Mouse (Mus musculus) megakaryocyte, embryonic 14.5 days (primary cell): Measurements from ENCODE around the gene Gm12355. TPM values are rescaled to one million over a fixed set of nuclear protein-coding genes. Genes with fewer than 3 reads are reported as not detected.
"Not testable (repeated sequence)": the region's sequence is repeated elsewhere in the genome, so short reads cannot be mapped to it uniquely, and the experiment has no call there.

Experiments used
- H3K27me3 ChIP-seq: replicated peaks from 2 replicates; pipeline ENCODE3; 2012; ENCODE audit warnings: inconsistent platforms
- H3K36me3 ChIP-seq: replicated peaks from 2 replicates; pipeline ENCODE3; 2012; ENCODE audit warnings: low read length, inconsistent platforms, mixed read lengths
- H3K4me1 ChIP-seq: 2 replicates; pipeline ENCODE4 v1.6.1; 2012; ENCODE audit warnings: inconsistent platforms
- H3K4me3 ChIP-seq: replicated peaks from 2 replicates; pipeline ENCODE3; 2012; ENCODE audit warnings: moderate library complexity, mild to moderate bottlenecking, inconsistent platforms
- H3K9me3 ChIP-seq: 2 replicates; pipeline ENCODE4 v1.6.1; 2012; ENCODE audit warnings: inconsistent platforms
- FLI1 ChIP-seq: IDR thresholded peaks from 2 replicates; pipeline ENCODE4 v1.6.1; 2012; ENCODE audit warnings: low read length, inconsistent platforms, mixed read lengths
- GATA1 ChIP-seq: IDR thresholded peaks from 3 replicates; pipeline ENCODE4 v1.6.1; 2012; ENCODE audit warnings: mixed read lengths, low read length, inconsistent platforms, borderline replicate concordance
- polyA plus RNA-seq: library from polyadenylated mRNA; stranded (reverse); fragments of >175 nt; gene quantifications from 2 replicates; pipeline ENCODE4 v1.2.3, GENCODE M21; 2012; ENCODE audit warnings: low replicate concordance; ENCODE audit not compliant: insufficient read depth

The Gm12355 gene
- polyA plus RNA-seq, 1 experiment = not detected

DNA sequence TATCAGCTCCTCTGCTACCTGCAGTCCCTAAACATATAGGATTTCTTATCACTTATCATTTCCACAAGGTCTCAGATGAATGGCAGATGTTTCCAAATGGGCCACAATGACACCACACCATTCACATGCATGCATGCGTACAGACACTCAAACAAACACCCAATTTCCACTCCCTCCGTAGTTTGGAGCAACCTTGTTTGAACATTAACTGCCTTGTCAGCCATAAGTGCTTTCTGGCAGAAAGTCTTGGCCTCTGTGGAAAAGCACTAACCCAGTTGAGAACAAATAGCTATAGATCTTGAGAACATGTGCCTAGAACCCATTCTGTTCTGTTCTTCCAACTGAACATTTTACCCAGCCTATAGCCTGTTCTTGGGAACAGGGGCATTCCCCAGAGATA is 20.5 kb upstream of the Gm12355 start:
- Histone ChIP-seq H3K4me3 (no peak overlapping the region), H3K36me3 (no peaks in the 10 kb centered on the region), H3K27me3 (peaks cover 54% of the 10 kb centered on the region), H3K4me1 (no peaks in the 10 kb centered on the region), H3K9me3 (0 out of 2 replicates have a peak, but pooled peaks cover 4% of the 10 kb centered on the region)
- no peak for TF ChIP-seq FLI1
- no peak for TF ChIP-seq GATA1

GRCm38 (mm10) chr11:98644757-98645156 is 19.3 kb upstream of the Gm12355 start:
- Histone ChIP-seq H3K9me3 (0 out of 2 replicates have a peak, but pooled peaks cover 4% of the 10 kb centered on the region), H3K4me1 (no peaks in the 10 kb centered on the region), H3K36me3 (no peaks in the 10 kb centered on the region), H3K27me3 (peaks cover 52% of the 10 kb centered on the region), H3K4me3 (no peak overlapping the region)
- TF ChIP-seq FLI1 (no peak), GATA1 (no peak)

DNA sequence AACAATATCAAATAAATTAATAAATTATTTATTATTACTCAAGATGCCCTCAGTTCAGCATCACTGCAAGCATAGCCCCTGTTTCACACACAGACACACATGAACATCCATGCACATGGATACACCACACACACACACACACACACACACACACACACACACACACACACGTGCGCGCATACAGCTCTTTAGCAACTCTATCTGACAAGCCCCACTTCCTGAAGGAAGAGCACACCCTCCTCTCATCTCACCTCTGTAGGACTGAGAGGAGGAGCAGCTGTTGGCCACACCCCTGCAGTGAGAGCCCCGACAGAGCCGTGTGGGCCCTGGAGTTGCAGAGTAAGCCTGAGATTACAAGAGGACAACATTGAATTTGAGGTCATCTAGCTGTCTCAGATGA is 14.6 kb upstream of the Gm12355 start:
- H3K4me1 ChIP-seq = peaks cover 3% of the 10 kb centered on the region; the same call in 1 of the 2 replicates
- H3K36me3 ChIP-seq = no peaks in the 10 kb centered on the region
- peaks cover 27% of the 10 kb centered on the region for H3K27me3 ChIP-seq
- H3K9me3 ChIP-seq = peaks cover 9% of the 10 kb centered on the region
- no peak overlapping the region for H3K4me3 ChIP-seq
- no peak for TF ChIP-seq GATA1
- TF ChIP-seq FLI1 = no peak

GRCm38 (mm10) chr11:98637501-98637900 is 12.0 kb upstream of the Gm12355 start:
- TF ChIP-seq GATA1 (no peak), FLI1 (no peak)
- peaks cover 3% of the 10 kb centered on the region; the same call in 1 of the 2 replicates for H3K4me1 ChIP-seq
- H3K9me3 ChIP-seq = peaks cover 5% of the 10 kb centered on the region
- H3K27me3 ChIP-seq = peaks cover 30% of the 10 kb centered on the region
- no peaks in the 10 kb centered on the region for H3K36me3 ChIP-seq
- no peak overlapping the region for H3K4me3 ChIP-seq

GRCm38 (mm10) chr11:98635312-98635970 is 10.0 kb upstream of the Gm12355 start:
- H3K36me3 ChIP-seq, H3K9me3 ChIP-seq, H3K4me3 ChIP-seq, H3K4me1 ChIP-seq: not testable (repeated sequence)
- peaks cover 28% of the 10 kb centered on the region for H3K27me3 ChIP-seq

GRCm38 (mm10) chr11:98630646-98631045 is 5.2 kb upstream of the Gm12355 start:
- Histone ChIP-seq H3K36me3 (no peaks in the 10 kb centered on the region), H3K9me3 (peaks cover 7% of the 10 kb centered on the region), H3K4me3 (no peak overlapping the region), H3K4me1 (peaks cover 3% of the 10 kb centered on the region; the same call in 1 of the 2 replicates), H3K27me3 (peaks cover 32% of the 10 kb centered on the region)
- TF ChIP-seq GATA1 (no peak), FLI1 (no peak)

DNA sequence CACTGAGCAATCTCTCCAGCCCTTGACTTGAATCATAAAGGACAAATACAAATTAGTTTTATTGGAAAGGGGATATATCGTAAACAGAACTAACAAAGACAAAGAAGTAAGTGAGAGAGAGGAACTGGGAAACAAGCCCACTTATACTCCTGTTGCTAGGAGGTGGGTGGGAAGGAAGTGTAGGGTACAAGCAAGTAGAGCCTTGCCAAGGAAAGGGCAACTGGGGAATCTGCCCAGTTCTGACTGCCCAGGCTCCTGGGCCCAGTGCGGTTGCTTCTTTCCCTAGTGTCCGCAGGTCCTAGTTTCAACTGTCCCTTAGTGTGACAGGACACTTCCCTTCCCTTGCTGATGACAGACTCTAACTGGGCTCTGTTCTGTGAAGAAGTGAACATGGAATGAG is 3.2 kb upstream of the Gm12355 start:
- TF ChIP-seq FLI1 (no peak), GATA1 (no peak)
- Histone ChIP-seq H3K4me3 (no peak overlapping the region), H3K27me3 (peaks cover 33% of the 10 kb centered on the region)

DNA sequence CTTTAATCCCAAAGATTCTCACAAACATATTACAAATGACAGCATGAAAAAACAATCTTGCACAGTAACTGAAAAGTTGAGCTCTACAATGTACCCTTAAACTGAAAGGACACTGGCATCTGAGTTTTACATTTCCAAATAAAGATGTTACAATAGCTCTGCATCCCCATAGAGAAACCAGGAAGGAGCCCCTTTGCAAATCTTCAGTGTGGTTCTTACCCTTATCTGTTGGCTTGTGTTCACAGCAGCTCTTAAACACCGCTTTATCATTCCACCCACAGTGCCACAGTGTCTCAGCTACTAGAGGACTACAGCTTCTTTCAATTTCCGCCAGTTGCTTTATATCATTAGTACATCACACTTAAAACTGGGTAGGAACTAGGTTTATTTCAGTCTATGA is 1.1 kb downstream of the Gm12355 start:
- H3K4me1 ChIP-seq, H3K27me3 ChIP-seq, H3K4me3 ChIP-seq, H3K36me3 ChIP-seq: not testable (repeated sequence)
- H3K9me3 ChIP-seq = peaks cover 40% of the 10 kb centered on the region

More for the DNA sequence above, 3.2 kb upstream of the Gm12355 start:
- Histone ChIP-seq H3K4me1 (no peaks in the 10 kb centered on the region), H3K36me3 (no peaks in the 10 kb centered on the region), H3K9me3 (peaks cover 15% of the 10 kb centered on the region)

DNA sequence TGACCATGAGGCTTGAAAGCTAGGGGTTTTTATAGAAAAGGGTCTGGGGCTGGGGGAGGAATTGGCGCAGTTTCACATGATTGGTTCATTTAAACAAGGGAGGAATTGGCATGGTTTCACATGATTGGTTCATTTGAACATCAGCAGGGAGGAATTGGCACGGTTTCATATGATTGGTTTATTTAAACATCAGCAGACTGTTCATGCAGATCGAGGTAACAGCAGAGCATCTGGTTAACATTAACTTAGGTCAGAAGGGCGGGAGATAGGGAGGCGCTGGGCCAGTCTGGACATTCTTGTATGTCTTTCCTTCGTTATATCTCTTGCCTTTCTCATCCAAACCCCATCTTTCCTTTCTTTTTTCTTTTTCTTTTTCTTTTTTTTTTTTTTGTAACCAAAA is 1.5 kb downstream of the Gm12355 start:
- H3K4me1 ChIP-seq, H3K36me3 ChIP-seq, H3K4me3 ChIP-seq, H3K27me3 ChIP-seq: not testable (repeated sequence)
- H3K9me3 ChIP-seq = peaks cover 40% of the 10 kb centered on the region

DNA sequence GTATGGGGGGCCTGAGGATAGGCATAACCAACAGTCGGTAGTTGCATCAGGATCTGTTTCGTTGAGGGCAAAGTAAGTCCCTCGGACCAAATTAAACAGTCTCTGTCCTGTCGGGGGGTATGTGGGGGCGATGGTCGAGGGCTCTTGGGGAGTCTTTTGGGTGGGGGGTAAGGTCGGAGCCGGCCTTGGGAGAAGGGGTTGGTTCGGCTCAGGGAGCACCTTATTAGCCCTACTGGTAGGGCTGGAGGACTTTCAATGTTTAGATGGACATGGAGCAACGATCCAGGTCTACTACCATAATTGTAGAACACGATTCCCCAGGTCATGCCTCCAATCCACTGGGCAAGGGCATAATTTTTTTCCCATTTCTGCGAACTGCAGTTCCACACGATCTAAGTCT is 4.7 kb downstream of the Gm12355 start:
- Histone ChIP-seq H3K27me3 (peaks cover 3% of the 10 kb centered on the region), H3K4me3 (no peak overlapping the region), H3K36me3 (no peaks in the 10 kb centered on the region), H3K9me3 (peaks cover 34% of the 10 kb centered on the region), H3K4me1 (no peaks in the 10 kb centered on the region)
- TF ChIP-seq FLI1 = no peak
- TF ChIP-seq GATA1 = no peak

- H3K27me3 ChIP-seq = peaks cover 34% of the 10 kb centered on the region
- H3K9me3 ChIP-seq = no peaks in the 10 kb centered on the region
- peaks cover 13% of the 10 kb centered on the region for H3K4me1 ChIP-seq
- H3K36me3 ChIP-seq = no peaks in the 10 kb centered on the region
- no peak for TF ChIP-seq GATA1
- no peak for TF ChIP-seq FLI1
- H3K4me3 ChIP-seq = no peak overlapping the region
Measured at GRCm38 (mm10) chr11:98606763-98607162, 18.7 kb downstream of the Gm12355 start.

- Histone ChIP-seq H3K27me3 (peaks cover 46% of the 10 kb centered on the region), H3K4me1 (peaks cover 23% of the 10 kb centered on the region)
- H3K9me3 ChIP-seq, H3K36me3 ChIP-seq, H3K4me3 ChIP-seq: not testable (repeated sequence)
Measured at GRCm38 (mm10) chr11:98604911-98605310, 20.6 kb downstream of the Gm12355 start.
